Mouse (Mus musculus): ENCODE data around the gene Agr2. TPM values are rescaled to one million over a fixed set of nuclear protein-coding genes. Genes with fewer than 3 reads are reported as not detected.

Gene Agr2
- total RNA-seq, 2 experiments from 2014 or later, result not detected

Other genes with a start within 250 kb of the Agr2 start
- not detected for gene Agr3, start 67.3 kb upstream of the Agr2 start, total RNA-seq (2021)
- gene Tspan13, start 49.6 kb downstream of the Agr2 start, total RNA-seq (2021), result 10 to 100 TPM; 42.4 to 47.0 TPM
- 10 to 100 TPM; 10.0 to 11.0 TPM for gene Ankmy2, start 164.2 kb downstream of the Agr2 start, total RNA-seq (2021)
- 100 to 1,000 TPM; 118 to 136 TPM for gene Bzw2, start 165.2 kb downstream of the Agr2 start, total RNA-seq (2021)

All from gastrocnemius, postnatal 14 days (tissue).